Mouse (Mus musculus) embryo, embryonic 10 days (tissue): ENCODE measurements around the gene Chst8.

ENCODE experiments used
- DNase-seq: peaks from one replicate; pipeline ENCODE4 v3.0.0-alpha.2; 2015; ENCODE audit warnings: low spot score

Gene Chst8

GRCm38 (mm10) chr7:34750350-34750749, 62.2 kb downstream of the Chst8 start:
- no peak for DNase-seq

GRCm38 (mm10) chr7:34749753-34750152, 62.8 kb downstream of the Chst8 start:
- peak; percentile 66 for DNase-seq

GRCm38 (mm10) chr7:34748501-34748900, 64.0 kb downstream of the Chst8 start:
- no peak for DNase-seq

- DNase-seq, result no peak
Observed at GRCm38 (mm10) chr7:34747661-34748060, 64.8 kb downstream of the Chst8 start.

- peak; percentile 28 for DNase-seq
Observed at GRCm38 (mm10) chr7:34746586-34746985, 65.9 kb downstream of the Chst8 start.

- DNase-seq, result no peak
Observed at GRCm38 (mm10) chr7:34746165-34746564, 66.3 kb downstream of the Chst8 start.

- no peak for DNase-seq
Observed at GRCm38 (mm10) chr7:34745426-34745825, 67.1 kb downstream of the Chst8 start.

- no peak for DNase-seq
Observed at GRCm38 (mm10) chr7:34744994-34745393, 67.5 kb downstream of the Chst8 start.

- no peak for DNase-seq
Observed at GRCm38 (mm10) chr7:34743411-34744085, 69.0 kb downstream of the Chst8 start.

GRCm38 (mm10) chr7:34739371-34739770, 73.1 kb downstream of the Chst8 start:
- DNase-seq, result no peak

- DNase-seq, result no peak
Observed at GRCm38 (mm10) chr7:34737206-34737605, 75.3 kb downstream of the Chst8 start.

- no peak for DNase-seq
Observed at GRCm38 (mm10) chr7:34734348-34734747, 78.2 kb downstream of the Chst8 start.

GRCm38 (mm10) chr7:34728931-34729330, 83.6 kb downstream of the Chst8 start:
- DNase-seq, result no peak

GRCm38 (mm10) chr7:34725206-34725605, 87.3 kb downstream of the Chst8 start:
- DNase-seq, result no peak

- DNase-seq, result no peak
Observed at GRCm38 (mm10) chr7:34722551-34723230, 89.8 kb downstream of the Chst8 start.

- DNase-seq, result no peak
Observed at GRCm38 (mm10) chr7:34722151-34722550, 90.4 kb downstream of the Chst8 start.

- peak; percentile 78 for DNase-seq
Observed at GRCm38 (mm10) chr7:34721650-34722048, 90.9 kb downstream of the Chst8 start.

GRCm38 (mm10) chr7:34720882-34721649, 91.4 kb downstream of the Chst8 start:
- peak; percentile 18 for DNase-seq

- peak; percentile 86 for DNase-seq
Observed at GRCm38 (mm10) chr7:34719599-34719998, 92.9 kb downstream of the Chst8 start.

- no peak for DNase-seq
Observed at GRCm38 (mm10) chr7:34718651-34719050, 93.9 kb downstream of the Chst8 start.

GRCm38 (mm10) chr7:34717161-34717810, 95.2 kb downstream of the Chst8 start:
- peak; percentile 77 for DNase-seq

- DNase-seq, result no peak
Observed at GRCm38 (mm10) chr7:34714848-34715460, 97.6 kb downstream of the Chst8 start.
